Mouse (Mus musculus) layer of hippocampus, postnatal 14 days (tissue): Measurements from ENCODE around the gene Adamts18. TPM values are rescaled to one million over a fixed set of nuclear protein-coding genes. Genes with fewer than 3 reads are reported as not detected.

Experiments
- DNase-seq, 2 experiments: peaks; one replicate each; pipeline ENCODE4 v3.0.0; 2021 to 2022; ENCODE audit warnings: low spot score in 2 of 2, mixed read lengths in 1 of 2
- total RNA-seq, 2 experiments: library from RNA; stranded (reverse); gene quantifications; 2 replicates each; pipeline ENCODE4 v1.2.3; 2021

Adamts18 gene
- total RNA-seq, 2 experiments from 2014 or later: 5.9 to 7.1 TPM

DNA sequence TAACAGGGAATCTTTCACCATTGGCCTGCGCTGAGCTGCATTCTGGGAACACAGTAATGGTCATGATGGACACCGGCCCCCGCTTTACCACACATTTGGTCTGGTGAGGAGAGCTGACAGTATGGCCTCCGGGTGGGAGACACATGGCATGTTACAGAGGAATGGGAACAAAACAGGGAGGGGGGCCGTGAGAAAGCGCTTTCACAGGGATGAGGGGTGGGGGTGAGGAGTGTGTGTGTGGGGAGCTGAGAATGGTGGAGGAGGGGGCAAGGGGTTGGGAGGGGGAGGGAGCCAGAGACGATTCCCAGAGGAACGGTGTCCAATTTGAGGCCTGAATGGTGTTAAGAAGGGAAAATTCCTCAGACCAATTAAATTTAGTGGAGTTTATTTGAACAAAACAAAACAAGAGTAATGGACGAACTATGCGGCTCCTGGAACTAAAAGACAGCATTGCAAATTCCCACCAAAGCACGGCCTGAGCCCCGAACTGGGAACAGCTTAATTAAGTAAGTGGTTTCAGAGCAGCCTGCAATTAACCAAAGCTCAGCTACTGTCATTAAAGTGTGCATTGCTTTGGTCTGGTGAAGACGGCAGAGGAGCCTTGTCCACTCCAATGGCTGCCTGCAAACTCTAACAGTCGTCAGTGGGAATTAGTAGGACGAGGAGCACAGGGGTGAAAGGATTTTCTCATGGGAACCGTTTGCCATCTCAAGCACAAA lies 181.7 kb downstream of the Adamts18 start:
- no peak for DNase-seq

DNA sequence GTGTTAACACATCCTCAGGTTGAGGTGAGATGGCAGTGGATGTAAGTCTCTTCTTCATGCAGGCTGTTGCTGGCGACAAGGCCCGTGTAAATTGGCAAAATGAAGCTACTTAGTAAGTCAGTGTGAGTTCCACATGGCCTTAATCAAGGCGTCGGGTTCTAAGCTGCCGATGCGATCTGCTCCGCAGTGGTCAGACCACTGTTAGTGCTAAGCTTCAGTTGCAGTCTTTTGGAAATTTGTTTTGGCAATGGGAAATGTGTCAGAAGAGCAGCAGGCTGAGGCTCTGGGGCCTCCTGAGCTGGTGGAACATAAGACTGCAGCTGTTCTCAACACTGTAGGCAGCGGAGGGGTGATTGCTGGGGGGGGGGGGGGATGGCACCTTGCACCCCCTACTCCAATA lies 182.6 kb downstream of the Adamts18 start:
- no peak for DNase-seq

DNA sequence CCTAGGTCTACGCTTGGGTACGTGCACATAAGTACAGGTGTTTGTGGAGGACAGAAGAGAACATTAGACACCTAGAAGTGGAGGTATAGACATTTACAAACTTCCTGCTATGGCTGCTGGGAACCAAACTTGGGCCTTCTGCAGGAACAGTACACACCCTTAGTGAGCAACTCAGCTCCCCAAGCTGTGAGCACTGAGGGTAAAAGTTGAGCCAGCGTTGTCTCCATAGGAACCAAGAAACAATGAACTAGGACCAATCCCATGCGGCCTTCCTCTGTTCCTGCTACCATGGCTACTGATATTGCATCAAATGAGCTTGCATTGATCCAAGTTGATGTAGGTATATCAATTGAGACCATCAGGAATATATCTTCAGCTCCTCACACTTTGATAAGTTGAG lies 183.5 kb downstream of the Adamts18 start:
- DNase-seq: no peak

DNA sequence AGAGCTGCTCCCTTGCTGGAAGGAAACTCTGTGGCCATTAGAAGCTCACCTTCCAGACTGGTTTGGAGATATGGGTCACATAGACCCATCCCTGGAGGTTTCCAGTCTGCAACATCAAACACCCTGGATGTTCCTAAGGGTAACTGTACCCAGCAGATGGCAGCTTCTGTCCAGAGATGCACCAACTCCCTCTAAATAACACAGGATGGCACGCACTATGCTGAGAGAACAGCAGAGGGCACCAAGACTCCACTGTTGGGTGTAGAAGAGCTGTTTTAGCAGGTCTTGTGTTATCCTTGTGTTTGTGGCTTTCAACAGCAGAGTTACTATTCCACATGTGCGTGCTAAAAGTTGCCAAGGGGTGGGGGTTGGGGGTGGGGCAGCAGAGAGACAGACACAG lies 184.0 kb downstream of the Adamts18 start:
- DNase-seq: peak; percentile 89 to 95

DNA sequence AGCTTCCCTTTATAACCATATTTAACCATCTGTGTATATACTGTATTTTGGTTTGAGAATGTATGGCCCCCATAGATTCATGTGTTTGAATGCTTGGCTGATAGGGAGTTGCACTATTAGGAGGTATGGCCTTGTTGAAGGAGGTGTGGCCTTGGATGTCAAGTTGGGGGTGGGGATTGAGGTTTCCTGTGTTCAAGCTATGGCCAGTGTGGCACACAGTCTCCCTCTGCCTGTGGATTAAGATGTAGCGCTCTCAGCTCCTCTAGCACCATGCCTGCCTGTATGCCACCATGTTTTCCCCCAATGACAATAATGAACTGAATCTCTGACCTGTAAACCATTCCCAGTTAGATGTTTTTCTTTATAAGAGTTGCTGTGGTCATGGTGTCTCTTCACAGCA lies 188.4 kb downstream of the Adamts18 start:
- no peak for DNase-seq

DNA sequence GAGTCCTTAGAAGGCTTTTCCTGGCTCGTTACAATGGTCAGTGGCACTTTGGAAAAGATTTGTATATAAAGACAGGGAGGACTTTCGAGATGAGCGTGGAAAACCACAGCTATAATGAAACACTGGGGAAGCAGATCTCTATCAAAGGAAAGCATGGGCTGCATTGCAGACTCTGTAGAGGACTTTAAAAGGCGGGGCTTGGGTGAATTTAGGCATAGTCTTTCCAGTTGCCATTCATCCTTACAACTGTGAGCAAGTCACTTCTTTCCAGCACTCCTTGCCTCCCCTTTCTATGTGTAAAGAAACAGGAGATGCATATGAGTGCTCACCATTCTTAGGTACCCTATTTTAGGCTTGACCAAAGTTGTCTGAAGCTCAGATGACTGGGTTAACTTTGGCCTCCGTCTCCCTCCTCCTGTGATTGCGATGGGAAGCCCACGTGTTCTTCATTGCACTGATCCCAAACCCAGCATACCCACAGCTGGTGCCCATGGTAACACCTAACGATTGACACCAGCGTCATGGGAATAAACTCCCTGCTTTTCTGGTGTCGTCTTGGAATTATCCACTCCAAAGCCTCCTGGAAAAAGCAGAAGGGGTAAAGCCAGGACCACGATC lies 191.7 kb downstream of the Adamts18 start:
- no peak for DNase-seq

DNA sequence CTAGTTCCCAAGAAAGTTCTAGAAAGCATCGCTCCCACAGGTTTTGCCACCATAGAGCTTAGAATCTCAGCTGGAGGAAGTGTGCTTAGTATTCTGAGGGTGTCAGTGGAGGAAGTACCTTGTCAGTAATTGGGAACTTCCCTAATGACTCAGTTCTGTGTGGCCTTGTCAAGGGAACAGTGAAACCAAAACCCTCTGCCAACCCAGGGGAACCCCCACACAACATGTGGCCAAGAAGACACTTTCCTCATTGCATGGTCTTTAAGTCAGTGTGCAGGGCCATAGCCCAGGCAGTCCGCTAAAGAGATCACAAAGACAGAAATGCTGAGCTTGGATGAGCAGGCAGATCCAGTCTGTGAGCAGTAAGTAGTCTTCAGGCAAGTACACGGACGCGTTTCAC lies 192.4 kb downstream of the Adamts18 start:
- no peak for DNase-seq

DNA sequence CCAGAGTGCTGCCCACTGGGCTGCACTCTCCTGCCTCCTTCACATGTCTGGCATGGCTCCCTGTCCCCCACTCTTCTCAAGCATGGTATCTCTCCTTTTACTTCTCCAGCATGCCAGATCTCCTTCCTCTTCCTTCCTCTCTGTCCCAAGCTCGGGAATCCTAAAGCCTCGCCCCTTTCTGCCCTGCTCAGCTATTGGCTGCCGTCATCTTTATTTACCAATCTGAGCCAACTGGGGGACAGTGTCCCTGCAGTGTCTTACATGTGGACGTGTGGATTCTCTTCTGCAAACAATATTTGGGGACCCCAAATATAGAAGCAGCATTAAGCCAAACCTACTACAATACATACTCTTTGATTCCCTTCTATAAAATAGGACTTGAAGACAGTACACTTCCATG lies 195.4 kb downstream of the Adamts18 start:
- DNase-seq: no peak

DNA sequence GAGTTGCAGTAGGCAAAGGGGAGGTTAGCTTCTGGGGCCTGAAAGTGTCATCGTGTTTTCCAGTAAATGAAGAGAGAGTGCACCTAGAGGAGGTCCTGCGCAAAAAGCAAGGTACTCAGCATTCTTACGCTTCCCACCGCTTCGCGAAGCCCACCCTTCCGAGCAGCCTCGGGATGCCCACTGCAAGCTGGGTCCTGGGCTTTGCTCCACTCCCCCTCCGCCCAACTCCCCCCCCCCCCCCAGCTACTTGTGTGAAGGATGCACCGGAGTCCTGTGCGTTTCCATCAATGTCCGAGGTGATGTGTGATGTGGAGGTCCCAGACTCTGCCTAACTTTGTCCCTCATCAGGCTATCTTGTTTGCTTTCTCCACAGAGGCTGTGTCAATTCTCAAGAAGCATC lies 196.1 kb downstream of the Adamts18 start:
- no peak for DNase-seq

Other genes with a start within 250 kb of the Adamts18 start
- 10 to 100 TPM; 21.1 to 24.0 TPM for gene Mon1b, start 213.2 kb downstream of the Adamts18 start, total RNA-seq
- gene Syce1l, start 205.5 kb downstream of the Adamts18 start, total RNA-seq: under 1 TPM; 0.74 to 0.92 TPM